Comparison of ENCODE assay signal across 8 mouse cellular contexts in genomic region chr7:29169231-29170065, GRCm38 (mm10). TPM values are rescaled to one million over a fixed set of nuclear protein-coding genes. Genes with fewer than 3 reads are reported as not detected.
DNase-seq lines count a peak whose midpoint lies in the region; ATAC-seq and TF ChIP-seq lines count a peak whose summit lies in the region.

No protein-coding gene starts in this region.

- peak; percentile 82 for ATAC-seq in heart, embryonic 12.5 days (ENCODE audit: insufficient number of reproducible peaks, low FRiP score)
- peak; percentile 89 for ATAC-seq in kidney, embryonic 14.5 days (ENCODE audit: low FRiP score, low TSS enrichment)
- ATAC-seq in midbrain, embryonic 16.5 days, result peak; percentile 86

- under 1% methylated on average over 28 of the region's 39 CpGs for WGBS in heart, embryonic 12.5 days
- WGBS in kidney, embryonic 14.5 days, result under 1% methylated on average over 28 of the region's 39 CpGs
- WGBS in midbrain, embryonic 16.5 days, result 0% methylated on average over 21 of the region's 39 CpGs

- no peak for TF ChIP-seq POLR2A in brain, embryonic 14.5 days (IDR thresholded peaks at IDR 0.05; ENCODE audit: borderline replicate concordance, extremely low read depth, insufficient read depth, insufficient read length, poor library complexity, severe bottlenecking)
- TF ChIP-seq POLR2A in testis, adult 2 months (IDR thresholded peaks at IDR 0.05; ENCODE audit: control insufficient read depth, low read depth, low read length), result no peak; the same call in 1 of the 2 replicates

- peak overlapping the region; percentile 67; the same call in 1 of the 2 replicates for H3K27ac ChIP-seq in heart, embryonic 12.5 days (ENCODE audit: poor library complexity, severe bottlenecking)
- H3K27ac ChIP-seq in kidney, embryonic 14.5 days (ENCODE audit: low read depth, low read length), result peak overlapping the region; percentile 82
- peak overlapping the region; percentile 91 for H3K27ac ChIP-seq in midbrain, embryonic 16.5 days (ENCODE audit: low read length)
- H3K27ac ChIP-seq in testis, adult 2 months (ENCODE audit: control insufficient read depth, insufficient read depth, low read depth, low read length), result peak overlapping the region; percentile 50

- H3K27me3 ChIP-seq in E14TG2a.4 (ENCODE audit: insufficient read depth, low read length), result peaks cover 36% of the 10 kb centered on the region
- peaks cover 51% of the 10 kb centered on the region for H3K27me3 ChIP-seq in heart, embryonic 12.5 days (replicated peaks)
- peaks cover 28% of the 10 kb centered on the region for H3K27me3 ChIP-seq in kidney, embryonic 14.5 days (ENCODE audit: control insufficient read depth, insufficient read depth, low read length)
- peaks cover 34% of the 10 kb centered on the region for H3K27me3 ChIP-seq in midbrain, embryonic 16.5 days (ENCODE audit: control insufficient read depth, insufficient read depth, low read depth, low read length)
- H3K27me3 ChIP-seq in testis, adult 2 months (ENCODE audit: control insufficient read depth, insufficient read depth, low read length), result no peaks in the 10 kb centered on the region

- peak overlapping the region; percentile 70 for H3K9ac ChIP-seq in heart, embryonic 12.5 days
- peak overlapping the region; percentile 66 for H3K9ac ChIP-seq in kidney, embryonic 14.5 days (ENCODE audit: low read depth, low read length)
- peak overlapping the region; percentile 80 for H3K9ac ChIP-seq in midbrain, embryonic 16.5 days (ENCODE audit: low read depth, low read length)

- H3K4me3 ChIP-seq in E14TG2a.4 (replicated peaks; ENCODE audit: low read length), result peak overlapping the region; percentile 88
- H3K4me3 ChIP-seq in heart, embryonic 12.5 days, result peak overlapping the region; percentile 67
- H3K4me3 ChIP-seq in kidney, embryonic 14.5 days (ENCODE audit: low read length), result peak overlapping the region; percentile 65
- peak overlapping the region; percentile 75 for H3K4me3 ChIP-seq in midbrain, embryonic 16.5 days (ENCODE audit: low read depth, low read length)
- peak overlapping the region; percentile 96 for H3K4me3 ChIP-seq in testis, adult 2 months (ENCODE audit: control insufficient read depth, low read depth, low read length)

- H3K36me3 ChIP-seq in E14TG2a.4 (ENCODE audit: insufficient read depth, low read length), result peaks cover 27% of the 10 kb centered on the region
- H3K36me3 ChIP-seq in heart, embryonic 12.5 days, result peaks cover 14% of the 10 kb centered on the region
- H3K36me3 ChIP-seq in kidney, embryonic 14.5 days (ENCODE audit: control insufficient read depth, insufficient read depth, low read length), result peaks cover 11% of the 10 kb centered on the region
- peaks cover 5% of the 10 kb centered on the region for H3K36me3 ChIP-seq in midbrain, embryonic 16.5 days (ENCODE audit: control insufficient read depth, insufficient read depth, low read length)
- no peaks in the 10 kb centered on the region for H3K36me3 ChIP-seq in testis, adult 2 months (ENCODE audit: control insufficient read depth, insufficient read depth, low read length)

- no peaks in the 10 kb centered on the region for H3K9me3 ChIP-seq in E14TG2a.4 (ENCODE audit: low read length)
- H3K9me3 ChIP-seq in heart, embryonic 12.5 days (replicated peaks), result no peaks in the 10 kb centered on the region
- H3K9me3 ChIP-seq in kidney, embryonic 14.5 days (ENCODE audit: control insufficient read depth, low read length), result no peaks in the 10 kb centered on the region
- H3K9me3 ChIP-seq in midbrain, embryonic 16.5 days (replicated peaks; ENCODE audit: control insufficient read depth, low read length, poor library complexity, severe bottlenecking), result no peaks in the 10 kb centered on the region

- peak overlapping the region; percentile 89 for H3K4me2 ChIP-seq in heart, embryonic 12.5 days
- H3K4me2 ChIP-seq in kidney, embryonic 14.5 days (replicated peaks; ENCODE audit: low read depth, low read length), result peak overlapping the region; percentile 77
- H3K4me2 ChIP-seq in midbrain, embryonic 16.5 days (ENCODE audit: low read length), result peak overlapping the region; percentile 61

- peak; percentile 94 for DNase-seq in brain, embryonic 14.5 days (ENCODE audit: low read depth)
- DNase-seq in fibroblast of lung, adult 2 months (ENCODE audit: low read depth), result peak; percentile 86
- DNase-seq in liver, result peak; percentile 63

- TF ChIP-seq CTCF in E14TG2a.4 (conservative IDR thresholded peaks at IDR 0.05; ENCODE audit: low read length), result no peak
- TF ChIP-seq CTCF in brain, embryonic 14.5 days (IDR thresholded peaks at IDR 0.05; ENCODE audit: borderline replicate concordance, extremely low read depth, insufficient read depth, insufficient read length), result no peak
- no peak for TF ChIP-seq CTCF in testis, adult 2 months (IDR thresholded peaks at IDR 0.05; ENCODE audit: control insufficient read depth, insufficient read depth, insufficient replicate concordance, low read depth, low read length)

- H3K4me1 ChIP-seq in E14TG2a.4 (replicated peaks; ENCODE audit: low read depth, low read length), result peaks cover 58% of the 10 kb centered on the region
- H3K4me1 ChIP-seq in heart, embryonic 12.5 days (replicated peaks), result peaks cover 38% of the 10 kb centered on the region
- H3K4me1 ChIP-seq in kidney, embryonic 14.5 days (ENCODE audit: control insufficient read depth, insufficient read depth, low read length), result peaks cover 28% of the 10 kb centered on the region
- H3K4me1 ChIP-seq in midbrain, embryonic 16.5 days (ENCODE audit: control insufficient read depth, insufficient read depth, low read length), result peaks cover 22% of the 10 kb centered on the region
- H3K4me1 ChIP-seq in testis, adult 2 months (ENCODE audit: control insufficient read depth, insufficient read depth, low read length), result peaks cover 46% of the 10 kb centered on the region

RNA-seq across cellular contexts. Expression of gene Ggn, which starts 0.6 kb away (rescaled TPM):
- 0.38 and 0.85 TPM in 2 replicates for polyA plus RNA-seq in brain, embryonic 14.5 days (2012; rRNA removed)
- polyA plus RNA-seq in heart, embryonic 12.5 days (2016; fragmentation: Nextera tagmentation; extraction: Ambion mirVana), result 0.21 and 0.41 TPM in 2 replicates
- polyA plus RNA-seq in kidney, embryonic 14.5 days (2014; fragmentation: Nextera tagmentation; extraction: Ambion mirVana), result 0.47 and 0.91 TPM in 2 replicates
- 0.54 and 1.1 TPM in 2 replicates for polyA plus RNA-seq in midbrain, embryonic 16.5 days (2015; fragmentation: Nextera tagmentation; extraction: Ambion mirVana)
- 506 and 536 TPM in 2 replicates for polyA plus RNA-seq in testis, adult 2 months (2012; rRNA removed)

RNA-seq across cellular contexts. Expression of gene Spred3, which starts 0.8 kb away (rescaled TPM):
- polyA plus RNA-seq in brain, embryonic 14.5 days (2012; rRNA removed), result 29.0 and 35.6 TPM in 2 replicates
- 1.6 and 2.1 TPM in 2 replicates for polyA plus RNA-seq in heart, embryonic 12.5 days (2016; fragmentation: Nextera tagmentation; extraction: Ambion mirVana)
- 6.0 and 6.4 TPM in 2 replicates for polyA plus RNA-seq in kidney, embryonic 14.5 days (2014; fragmentation: Nextera tagmentation; extraction: Ambion mirVana)
- polyA plus RNA-seq in midbrain, embryonic 16.5 days (2015; fragmentation: Nextera tagmentation; extraction: Ambion mirVana), result 10.7 TPM in 2 replicates
- polyA plus RNA-seq in testis, adult 2 months (2012; rRNA removed), result 40.9 and 41.8 TPM in 2 replicates

RNA-seq across cellular contexts. Expression of gene Psmd8, which starts 11.1 kb away (rescaled TPM):
- 287 and 313 TPM in 2 replicates for polyA plus RNA-seq in brain, embryonic 14.5 days (2012; rRNA removed)
- 221 and 225 TPM in 2 replicates for polyA plus RNA-seq in heart, embryonic 12.5 days (2016; fragmentation: Nextera tagmentation; extraction: Ambion mirVana)
- polyA plus RNA-seq in kidney, embryonic 14.5 days (2014; fragmentation: Nextera tagmentation; extraction: Ambion mirVana), result 281 and 283 TPM in 2 replicates
- 287 TPM in 2 replicates for polyA plus RNA-seq in midbrain, embryonic 16.5 days (2015; fragmentation: Nextera tagmentation; extraction: Ambion mirVana)
- polyA plus RNA-seq in testis, adult 2 months (2012; rRNA removed), result 362 and 383 TPM in 2 replicates

RNA-seq across cellular contexts. Expression of gene Fam98c, which starts 13.4 kb away (rescaled TPM):
- 21.1 and 28.2 TPM in 2 replicates for polyA plus RNA-seq in brain, embryonic 14.5 days (2012; rRNA removed)
- polyA plus RNA-seq in heart, embryonic 12.5 days (2016; fragmentation: Nextera tagmentation; extraction: Ambion mirVana), result 13.5 TPM in 2 replicates
- 12.2 and 13.9 TPM in 2 replicates for polyA plus RNA-seq in kidney, embryonic 14.5 days (2014; fragmentation: Nextera tagmentation; extraction: Ambion mirVana)
- 23.7 and 28.3 TPM in 2 replicates for polyA plus RNA-seq in midbrain, embryonic 16.5 days (2015; fragmentation: Nextera tagmentation; extraction: Ambion mirVana)
- polyA plus RNA-seq in testis, adult 2 months (2012; rRNA removed), result 194 and 338 TPM in 2 replicates

RNA-seq across cellular contexts. Expression of gene Rasgrp4, which starts 34.8 kb away (rescaled TPM):
- polyA plus RNA-seq in brain, embryonic 14.5 days (2012; rRNA removed), result 2.7 and 3.9 TPM in 2 replicates
- polyA plus RNA-seq in heart, embryonic 12.5 days (2016; fragmentation: Nextera tagmentation; extraction: Ambion mirVana), result 0.71 and 0.95 TPM in 2 replicates
- 0.68 and 1.1 TPM in 2 replicates for polyA plus RNA-seq in kidney, embryonic 14.5 days (2014; fragmentation: Nextera tagmentation; extraction: Ambion mirVana)
- polyA plus RNA-seq in midbrain, embryonic 16.5 days (2015; fragmentation: Nextera tagmentation; extraction: Ambion mirVana), result 0.83 and 1.0 TPM in 2 replicates
- 0.31 and 1.1 TPM in 2 replicates for polyA plus RNA-seq in testis, adult 2 months (2012; rRNA removed)

Comparison
In these comparisons a context has a peak if more than half of its experiments do, and no peak if none do; other contexts are left out.
1. Peak in every context shown above with its lines: DNase-seq, ATAC-seq, H3K4me3 ChIP-seq and H3K27ac ChIP-seq.
2. RNA of gene Ggn, which starts 0.6 kb away (polyA plus RNA-seq): 506 to 536 TPM in testis, adult 2 months; 0.38 to 0.85 TPM in brain, embryonic 14.5 days, 0.54 to 1.1 TPM in midbrain, embryonic 16.5 days, 0.47 to 0.91 TPM in kidney, embryonic 14.5 days and 0.21 to 0.41 TPM in heart, embryonic 12.5 days; every median in the first group is over 100 times any median in the second.